Mouse (Mus musculus) olfactory bulb, adult 2 months (tissue): ENCODE data around the gene Atg9a. TPM values are rescaled to one million over a fixed set of nuclear protein-coding genes. Genes with fewer than 3 reads are reported as not detected.
"Not testable (repeated sequence)": the region's sequence is repeated elsewhere in the genome, so short reads cannot be mapped to it uniquely, and the experiment has no call there.

ENCODE experiments used
- H3K27ac ChIP-seq: fragments of 200-500 bp; 2 replicates; pipeline ENCODE4 v1.5.1; 2012; ENCODE audit warnings: low read depth, low read length; ENCODE audit not compliant: insufficient read depth
- H3K4me1 ChIP-seq: fragments of 200-500 bp; 2 replicates; pipeline ENCODE4 v1.6.1; 2012; ENCODE audit warnings: low read length; ENCODE audit not compliant: control insufficient read depth, insufficient read depth
- H3K4me3 ChIP-seq: fragments of 200-500 bp; 2 replicates; pipeline ENCODE4 v1.5.1; 2012; ENCODE audit warnings: mild to moderate bottlenecking, low read depth, low read length, moderate library complexity; ENCODE audit not compliant: insufficient read depth
- CTCF ChIP-seq: fragments of 200-500 bp; IDR thresholded peaks from 2 replicates; pipeline ENCODE4 v1.5.1; 2012; ENCODE audit warnings: low read depth, mild to moderate bottlenecking, low read length, moderate library complexity; ENCODE audit not compliant: insufficient read depth
- POLR2A ChIP-seq: fragments of 200-500 bp; IDR thresholded peaks from 2 replicates; pipeline ENCODE4 v1.6.1; 2012; ENCODE audit warnings: mild to moderate bottlenecking, low read depth, low read length, moderate library complexity; ENCODE audit not compliant: insufficient read depth
- WGBS: fragments of 180-500 bp; shearing (Covaris S2); methylation state at CpG from one replicate; pipeline ENCODE4 v1.1.7; 2018; 5-methylcytosine and 5-hydroxymethylcytosine counted together
- polyA plus RNA-seq: library from polyadenylated mRNA; stranded (reverse); fragments of >200 nt; gene quantifications from 2 replicates; pipeline ENCODE4 v1.2.4, GENCODE M21; 2012; ENCODE audit warnings: low replicate concordance; ENCODE audit not compliant: missing spikeins, insufficient read depth, insufficient read length

Atg9a gene
- polyA plus RNA-seq = not detected in 2 replicates

DNA sequence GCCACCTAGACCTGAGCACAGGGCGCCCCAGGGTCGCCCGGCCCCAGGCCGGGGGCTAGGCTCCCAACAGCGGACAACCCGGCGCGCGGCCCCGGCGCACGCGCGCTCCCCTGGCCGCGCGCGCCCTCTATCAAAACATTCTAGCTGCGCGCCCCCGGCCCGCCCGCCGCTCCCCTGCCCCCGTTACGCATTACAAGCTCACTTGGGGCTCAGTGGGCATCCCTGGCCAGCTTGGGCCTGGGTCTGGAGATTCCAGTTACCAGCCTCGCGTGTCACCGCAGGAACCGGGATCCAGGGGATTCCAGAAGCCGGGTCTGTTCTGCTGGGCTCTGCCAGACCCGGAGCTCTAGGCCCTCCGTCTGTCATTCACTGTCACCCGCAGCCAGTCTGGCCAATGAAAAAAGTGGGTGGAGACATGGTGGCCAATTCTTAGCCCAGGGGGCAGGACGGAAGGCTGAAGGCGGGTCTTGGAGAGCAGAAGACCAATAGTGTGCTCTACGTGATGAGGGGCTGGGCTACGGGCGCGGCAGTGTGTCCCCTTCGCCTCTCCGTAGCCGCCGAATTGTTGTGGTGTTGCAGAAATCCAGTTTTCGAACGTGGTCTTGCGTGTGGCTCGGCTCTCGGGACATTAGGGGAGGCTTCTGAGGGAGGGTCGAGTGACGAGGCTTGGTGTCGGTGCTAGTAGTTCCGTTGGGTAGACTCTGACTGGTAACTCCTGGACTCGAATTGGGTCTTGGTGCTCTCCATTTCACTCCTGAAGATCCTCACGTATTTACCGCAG lies at the start of gene Atg9a, which contains the start of gene Ankzf1:
Gene Atg9a (minus strand): TSS at position 575 of the 781 bp plus-strand sequence.
Gene Ankzf1 (plus strand): TSS at position 530 of the 781 bp plus-strand sequence.
- H3K4me1 ChIP-seq = peaks cover 10% of the 10 kb centered on the region
- peak within 1 kb of the TSS; percentile 84 for H3K4me3 ChIP-seq
- H3K27ac ChIP-seq = peak within 1 kb of the TSS; percentile 66
- TF ChIP-seq CTCF (no peak), POLR2A (peak; percentile 89)
- WGBS = under 1% methylated on average over 56 of the region's 56 CpGs

DNA sequence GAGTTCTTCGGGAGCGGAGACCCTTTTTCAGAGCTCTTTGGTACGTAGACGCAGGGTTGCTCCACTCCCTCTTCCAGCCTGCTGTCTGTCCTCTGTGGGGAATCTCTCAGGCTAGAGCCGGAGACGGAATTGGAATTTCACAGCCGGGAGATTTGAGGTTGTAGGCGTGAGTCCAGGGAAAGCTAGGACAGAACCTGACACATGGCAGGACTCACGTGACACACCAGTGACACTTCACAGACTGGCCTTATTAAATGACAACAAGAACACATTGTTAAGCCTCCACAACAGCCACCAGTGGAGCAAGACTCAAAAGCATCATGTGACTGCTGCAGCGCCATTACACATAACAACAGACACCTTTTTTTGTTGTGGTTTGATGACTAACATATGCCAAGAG lies 47.6 kb upstream of the Atg9a start:
- no peak for TF ChIP-seq POLR2A
- TF ChIP-seq CTCF = no peak
- Histone ChIP-seq H3K4me3 (no peak overlapping the region), H3K4me1 (peaks cover 18% of the 10 kb centered on the region), H3K27ac (no peak overlapping the region)
- WGBS = 81% methylated on average over 10 of the region's 10 CpGs

DNA sequence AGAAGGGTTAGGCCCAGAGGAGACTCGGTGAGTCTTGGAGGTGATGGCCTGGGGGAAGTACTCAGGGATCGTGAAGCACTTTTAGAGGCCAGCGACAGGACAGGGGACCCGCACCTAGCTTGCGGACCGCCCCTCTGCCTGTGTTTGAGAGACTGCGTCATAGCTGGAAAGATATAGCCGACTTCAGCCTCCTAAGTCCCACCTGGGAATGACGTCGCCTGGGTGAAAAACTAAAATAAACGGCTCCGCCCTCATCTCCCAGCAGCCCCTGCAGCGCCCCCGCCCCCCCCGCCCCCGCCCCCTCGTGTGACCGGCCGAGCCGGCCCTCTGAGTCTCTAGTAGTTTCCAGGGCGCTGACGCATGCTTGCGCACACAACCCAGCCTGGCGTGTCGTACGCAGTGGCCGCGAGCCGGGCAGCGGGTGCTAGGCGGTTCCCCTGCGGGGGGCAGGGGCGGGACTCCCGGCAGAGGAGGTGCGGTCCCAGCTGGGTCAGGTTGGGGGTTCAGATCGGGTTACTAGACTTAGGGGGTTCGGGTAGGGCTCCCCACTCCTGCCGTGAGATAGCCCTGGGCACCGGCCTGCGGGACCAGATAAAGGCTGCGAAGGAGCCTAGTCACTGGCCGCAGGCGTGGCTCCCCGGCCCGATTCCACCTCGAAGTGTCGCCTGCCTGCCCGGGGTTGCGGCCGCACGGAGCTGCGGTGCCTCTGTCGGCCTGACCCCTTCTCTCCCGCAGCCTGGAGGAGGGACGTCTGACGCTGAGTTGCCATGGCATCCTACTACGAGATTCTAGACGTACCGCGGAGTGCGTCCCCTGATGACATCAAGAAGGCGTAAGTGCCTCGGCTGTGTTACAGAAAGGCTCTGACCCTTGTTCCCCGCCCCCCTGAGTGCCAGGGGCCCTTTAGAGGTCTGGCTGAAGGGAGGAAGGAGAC lies 44.4 kb upstream of the Atg9a start, which contains the start of gene Dnajb2:
Gene Dnajb2 (plus strand): TSS at position 290 of the 934 bp plus-strand sequence.
- TF ChIP-seq POLR2A (peak; percentile 58), CTCF (no peak)
- under 1% methylated on average over 57 of the region's 64 CpGs for WGBS

DNA sequence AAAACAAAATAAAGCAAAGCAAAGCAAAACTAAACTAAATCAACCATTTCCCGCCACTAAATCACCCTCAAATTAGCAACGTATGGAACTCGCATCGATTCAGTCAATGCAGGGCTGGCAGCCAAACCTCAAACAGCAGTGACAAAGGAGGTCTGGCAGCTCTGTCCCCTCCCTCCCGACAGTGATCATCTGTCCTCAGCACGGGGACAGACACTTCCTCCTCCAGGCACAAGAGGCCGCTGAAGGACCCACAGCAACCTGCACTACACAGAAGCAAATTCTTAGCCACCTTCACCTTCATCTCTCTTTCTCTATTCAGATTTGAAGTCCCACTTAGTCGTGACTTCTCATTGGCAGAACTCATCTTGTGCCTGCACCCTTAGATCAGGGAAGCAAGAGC lies 42.6 kb upstream of the Atg9a start:
- no peak overlapping the region for H3K4me3 ChIP-seq
- H3K27ac ChIP-seq = peak overlapping the region; percentile 36; the same call in 1 of the 2 replicates
- peaks cover 9% of the 10 kb centered on the region for H3K4me1 ChIP-seq
- whole genome bisulfite sequencing = 4% methylated on average over 8 of the region's 8 CpGs
- no peak for TF ChIP-seq POLR2A
- peak; percentile 45; the same call in 1 of the 2 replicates for TF ChIP-seq CTCF

More for the DNA sequence above, 44.4 kb upstream of the Atg9a start, which contains the start of gene Dnajb2:
- Histone ChIP-seq H3K4me1 (peaks cover 9% of the 10 kb centered on the region), H3K27ac (peak within 1 kb of the TSS; percentile 99), H3K4me3 (peak within 1 kb of the TSS; percentile 63)

DNA sequence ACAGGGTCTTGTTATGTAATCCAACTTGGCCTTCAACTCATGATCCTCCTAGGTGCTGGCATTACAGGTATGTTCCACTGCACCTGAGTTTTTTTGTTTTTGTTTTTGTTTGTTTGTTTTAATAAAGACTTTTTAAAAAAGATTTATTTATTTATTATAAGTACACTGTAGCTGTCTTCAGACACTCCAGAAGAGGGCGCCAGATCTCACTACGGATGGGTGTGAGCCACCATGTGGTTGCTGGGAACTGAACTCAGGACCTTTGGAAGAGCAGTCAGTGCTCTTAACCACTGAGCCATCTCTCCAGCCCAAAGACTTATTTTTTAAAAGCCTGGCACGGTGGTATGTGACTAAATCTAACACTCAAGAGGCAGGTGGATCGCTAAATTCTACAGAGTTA lies 40.5 kb upstream of the Atg9a start:
- H3K4me3 ChIP-seq, H3K4me1 ChIP-seq, H3K27ac ChIP-seq: not testable (repeated sequence)
- WGBS = 76% methylated on average over 4 of the region's 4 CpGs

DNA sequence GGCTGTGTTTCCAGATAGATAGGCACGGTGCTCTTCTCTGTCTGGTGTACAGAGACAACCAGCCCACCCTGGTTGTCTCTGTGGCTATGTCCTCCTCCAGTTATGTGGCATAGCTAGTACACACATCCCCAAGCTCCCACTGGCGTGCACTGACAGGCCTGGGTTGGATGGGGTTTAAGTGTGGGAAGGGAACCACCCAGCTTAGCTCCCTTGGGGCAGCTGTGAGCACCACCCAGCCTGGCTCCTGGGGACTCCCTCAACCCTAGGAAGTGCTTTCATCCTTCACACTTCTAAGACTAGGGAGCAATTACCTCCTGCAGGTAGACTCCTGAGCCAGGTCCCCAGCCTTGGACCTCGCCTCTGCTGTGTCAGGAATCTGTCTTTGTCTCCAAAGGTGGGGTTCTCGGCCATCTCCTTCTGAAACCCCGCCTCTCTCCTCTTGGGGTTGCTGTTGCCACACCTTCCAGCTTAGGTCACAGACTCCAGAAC lies 39.7 kb upstream of the Atg9a start, which contains the start of gene A630095N17Rik:
Gene A630095N17Rik (minus strand): TSS at position 439 of the 489 bp plus-strand sequence.
- 77% methylated on average over 5 of the region's 5 CpGs for WGBS
- TF ChIP-seq CTCF (no peak), POLR2A (no peak)
- Histone ChIP-seq H3K4me1 (peaks cover 6% of the 10 kb centered on the region), H3K27ac (no peak within 1 kb of the TSS), H3K4me3 (no peak within 1 kb of the TSS)

DNA sequence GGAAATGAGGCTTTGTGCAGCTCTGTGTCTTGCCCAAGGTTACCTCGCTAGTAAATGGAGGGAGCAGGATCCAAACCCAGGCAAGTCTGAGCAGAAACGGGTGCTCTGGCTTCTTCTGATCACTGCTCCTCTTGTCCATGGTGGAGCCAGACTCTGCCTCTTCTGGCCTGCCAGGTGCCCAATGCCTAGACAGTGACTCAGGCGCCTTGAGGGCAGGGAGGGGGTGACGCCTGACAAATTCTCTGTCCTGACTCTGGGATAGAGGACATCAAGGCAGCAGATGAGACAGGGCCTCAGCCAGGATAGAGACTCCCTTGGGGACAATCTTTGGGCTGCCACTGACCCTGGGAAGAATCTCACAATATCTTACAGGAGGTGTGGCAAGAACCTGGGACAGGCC lies 39.2 kb upstream of the Atg9a start:
- Histone ChIP-seq H3K4me3 (no peak overlapping the region), H3K4me1 (peaks cover 6% of the 10 kb centered on the region), H3K27ac (no peak overlapping the region)
- TF ChIP-seq POLR2A (no peak), CTCF (no peak)
- WGBS = 88% methylated on average over 4 of the region's 4 CpGs

DNA sequence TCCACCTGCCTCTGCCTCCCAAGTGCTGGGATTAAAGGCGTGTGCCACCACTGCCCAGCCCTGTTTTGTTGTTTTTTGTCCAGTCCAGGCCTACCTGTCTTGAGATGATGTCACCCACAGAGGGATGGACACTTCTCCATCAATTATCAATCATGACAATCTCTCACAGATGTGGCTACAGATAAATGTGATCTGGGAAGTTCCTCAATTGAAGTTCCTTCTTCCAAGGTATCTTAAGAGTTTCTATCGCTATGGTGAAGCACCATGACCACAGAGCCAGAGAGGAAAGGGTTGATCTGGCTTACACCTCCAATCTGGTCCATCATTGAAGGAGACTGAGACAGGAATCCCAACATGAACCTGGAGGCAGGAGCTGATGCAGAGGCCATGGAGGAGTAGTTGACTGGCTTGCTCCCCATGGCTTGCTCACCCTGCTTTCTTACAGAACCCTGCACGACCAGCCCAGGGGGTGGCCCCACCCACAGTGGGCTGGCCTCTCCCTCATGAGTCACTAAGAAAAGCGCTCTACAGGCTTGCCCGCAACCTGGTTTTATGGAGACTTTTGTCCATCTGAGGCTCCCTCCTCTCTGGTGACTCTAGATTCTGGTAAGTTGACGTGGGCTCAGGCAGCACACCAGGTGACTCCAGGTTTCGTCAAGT lies 38.5 kb upstream of the Atg9a start:
- TF ChIP-seq CTCF (no peak), POLR2A (no peak)
- Histone ChIP-seq H3K4me1 (peaks cover 4% of the 10 kb centered on the region), H3K4me3 (no peak overlapping the region), H3K27ac (no peak overlapping the region)
- 68% methylated on average over 7 of the region's 7 CpGs for WGBS

DNA sequence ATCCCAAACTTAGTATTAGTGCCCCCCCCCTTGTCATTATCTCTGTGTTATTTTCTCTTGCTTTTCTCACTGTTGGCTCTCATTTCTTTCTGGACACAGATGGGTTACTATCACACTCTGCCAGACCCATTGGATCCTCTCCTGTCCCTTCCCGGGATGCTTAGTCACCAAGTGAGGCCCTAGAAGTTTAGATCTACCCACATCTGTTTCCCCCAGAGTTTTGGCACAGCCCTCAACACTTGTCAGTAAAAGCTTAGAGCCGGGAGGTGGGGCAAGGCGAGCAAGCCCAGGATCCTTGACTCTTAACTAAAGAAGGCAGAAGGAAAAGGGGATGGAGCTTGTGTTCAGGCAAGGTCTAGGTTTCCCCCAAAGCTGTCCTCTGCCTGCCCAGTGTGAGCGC lies 37.2 kb upstream of the Atg9a start:
- Histone ChIP-seq H3K4me3 (no peak overlapping the region), H3K27ac (no peak overlapping the region), H3K4me1 (peaks cover 4% of the 10 kb centered on the region; the same call in 1 of the 2 replicates)
- 66% methylated on average over 4 of the region's 4 CpGs for WGBS
- TF ChIP-seq CTCF = no peak
- no peak for TF ChIP-seq POLR2A
